Mouse (Mus musculus): ENCODE measurements at regions not wholly inside any gene's neighbourhood (a gene's known extent, or its start where the extent isn't known, plus 50 kb on each side); places are given as distances from the start of the nearest gene placed in this dataset.

DNA sequence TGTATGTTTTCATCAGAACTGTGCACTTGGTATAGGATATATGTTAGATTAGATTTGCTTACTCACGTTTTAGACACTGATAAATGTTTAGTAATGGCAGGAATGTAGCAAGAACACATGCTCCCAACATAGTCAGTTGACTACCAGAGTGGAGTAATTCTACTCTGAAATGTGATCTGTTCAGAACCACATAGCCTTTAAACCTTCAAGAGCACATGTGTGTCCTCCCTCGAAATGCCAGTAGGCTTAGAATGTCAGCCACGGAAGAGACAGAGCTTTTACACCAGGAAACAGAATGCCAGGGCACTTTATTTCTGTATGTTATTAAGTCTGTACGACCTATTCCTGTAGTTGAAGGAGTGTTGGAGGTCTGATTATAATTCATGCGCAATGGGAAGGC lies 51.3 kb upstream of the Cd28 start:
- peaks cover 12% of the 10 kb centered on the region for H3K4me1 ChIP-seq
- ATAC-seq: no peak
- no peaks in the 10 kb centered on the region for H3K27me3 ChIP-seq
- H3K4me3 ChIP-seq: no peak overlapping the region
- H3K27ac ChIP-seq: no peak overlapping the region
- no peak overlapping the region for H3K9ac ChIP-seq
- no peaks in the 10 kb centered on the region for H3K9me3 ChIP-seq (replicated peaks)
- H3K36me3 ChIP-seq (ENCODE audit: poor library complexity, severe bottlenecking): no peaks in the 10 kb centered on the region
- 89% methylated on average over 5 of the region's 5 CpGs for WGBS
- no peak overlapping the region for H3K4me2 ChIP-seq

- Histone ChIP-seq H3K4me1 (no peaks in the 10 kb centered on the region), H3K36me3 (ENCODE audit: poor library complexity, severe bottlenecking) (no peaks in the 10 kb centered on the region), H3K9ac (no peak overlapping the region), H3K4me2 (no peak overlapping the region), H3K27me3 (no peaks in the 10 kb centered on the region), H3K9me3 (replicated peaks) (no peaks in the 10 kb centered on the region), H3K27ac (no peak overlapping the region), H3K4me3 (no peak overlapping the region)
- WGBS: 80% methylated on average over 9 of the region's 9 CpGs
- ATAC-seq: no peak
Measured at GRCm38 (mm10) chr1:60662301-60662986, 54.2 kb upstream of the Cd28 start.

- no peaks in the 10 kb centered on the region for H3K27me3 ChIP-seq
- H3K4me2 ChIP-seq: no peak overlapping the region
- H3K9me3 ChIP-seq (replicated peaks): no peaks in the 10 kb centered on the region
- no peak overlapping the region for H3K27ac ChIP-seq
- H3K4me1 ChIP-seq: no peaks in the 10 kb centered on the region
- no peaks in the 10 kb centered on the region for H3K36me3 ChIP-seq (ENCODE audit: poor library complexity, severe bottlenecking)
- WGBS: 56% methylated on average over 2 of the region's 2 CpGs
- no peak for ATAC-seq
- H3K9ac ChIP-seq: no peak overlapping the region
- no peak overlapping the region for H3K4me3 ChIP-seq
Measured at GRCm38 (mm10) chr1:60661857-60662256, 54.7 kb upstream of the Cd28 start.

DNA sequence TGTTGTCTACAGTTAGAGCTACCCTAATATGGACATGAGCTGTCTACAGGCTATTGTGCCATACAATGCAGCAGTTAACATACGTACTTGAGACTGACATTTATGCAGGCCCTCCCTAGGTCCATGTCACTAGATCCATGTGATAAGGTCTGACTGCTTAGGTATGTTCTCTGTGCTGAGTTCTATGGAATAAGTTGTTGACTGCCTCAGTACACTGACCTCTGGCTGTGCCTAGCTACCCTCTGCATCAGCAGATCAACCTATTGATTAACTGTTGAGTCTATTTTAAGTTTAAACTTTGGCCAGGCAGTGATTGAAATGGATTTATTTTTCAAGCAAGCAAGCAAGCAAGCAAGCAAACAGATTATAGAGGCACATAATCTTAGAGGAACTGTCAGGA lies 57.0 kb upstream of the Cd28 start:
- Histone ChIP-seq H3K4me3 (no peak overlapping the region), H3K9me3 (replicated peaks) (no peaks in the 10 kb centered on the region), H3K27me3 (no peaks in the 10 kb centered on the region), H3K9ac (no peak overlapping the region), H3K27ac (no peak overlapping the region), H3K4me1 (no peaks in the 10 kb centered on the region), H3K36me3 (ENCODE audit: poor library complexity, severe bottlenecking) (no peaks in the 10 kb centered on the region), H3K4me2 (no peak overlapping the region)
- 95% methylated on average over 1 of the region's 1 CpGs for WGBS
- ATAC-seq: no peak

- no peak overlapping the region for H3K9ac ChIP-seq
- no peak for ATAC-seq
- no peaks in the 10 kb centered on the region for H3K9me3 ChIP-seq (replicated peaks)
- no peak overlapping the region for H3K4me3 ChIP-seq
- H3K36me3 ChIP-seq (ENCODE audit: poor library complexity, severe bottlenecking): no peaks in the 10 kb centered on the region
- no peaks in the 10 kb centered on the region for H3K4me1 ChIP-seq
- no peak overlapping the region for H3K4me2 ChIP-seq
- no peaks in the 10 kb centered on the region for H3K27me3 ChIP-seq
- no peak overlapping the region for H3K27ac ChIP-seq
- 91% methylated on average over 2 of the region's 2 CpGs for WGBS
Measured at GRCm38 (mm10) chr1:60659041-60659440, 57.6 kb upstream of the Cd28 start.

DNA sequence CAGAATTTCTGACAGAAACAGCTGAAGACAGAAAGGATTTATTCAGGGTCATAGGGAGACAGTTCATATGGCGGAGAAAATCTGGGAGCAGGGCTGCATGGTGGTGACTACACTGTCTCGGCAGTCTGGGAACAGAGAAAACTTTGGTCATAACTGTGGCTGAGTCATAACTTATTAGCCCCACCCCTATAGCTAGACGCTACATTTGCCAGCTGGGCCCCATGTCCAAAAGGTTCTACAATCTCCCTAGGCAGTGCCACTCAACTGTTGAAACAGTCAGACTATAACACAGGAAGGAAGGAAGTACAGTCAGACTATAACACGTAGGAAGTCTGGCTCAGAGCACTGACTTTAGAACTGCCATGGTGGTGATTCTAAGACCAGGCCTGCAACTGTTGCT lies 58.2 kb upstream of the Cd28 start:
- Histone ChIP-seq H3K9ac (no peak overlapping the region), H3K4me2 (no peak overlapping the region), H3K27me3 (no peaks in the 10 kb centered on the region), H3K4me1 (no peaks in the 10 kb centered on the region), H3K9me3 (replicated peaks) (no peaks in the 10 kb centered on the region), H3K27ac (no peak overlapping the region), H3K36me3 (ENCODE audit: poor library complexity, severe bottlenecking) (no peaks in the 10 kb centered on the region), H3K4me3 (no peak overlapping the region)
- no peak for ATAC-seq
- 89% methylated on average over 4 of the region's 4 CpGs for WGBS

DNA sequence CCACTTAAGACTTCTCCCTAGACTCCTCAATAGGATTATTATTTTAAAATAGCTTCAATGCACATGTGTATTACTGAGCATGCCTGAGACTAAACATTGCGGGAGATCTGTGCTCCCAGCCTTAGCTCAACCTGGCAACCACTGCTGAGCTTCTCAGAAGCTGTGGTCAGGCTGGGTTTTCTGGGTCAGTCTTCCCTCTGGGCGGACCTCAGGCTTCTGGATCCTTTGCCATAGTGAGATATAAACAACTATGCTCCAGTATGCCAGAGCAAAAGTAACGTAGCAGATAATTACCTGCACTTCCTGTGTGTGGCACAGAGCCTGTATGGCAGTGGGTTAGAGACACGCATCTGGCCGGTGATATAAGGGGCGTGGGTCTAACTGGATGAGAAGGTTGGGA lies 59.1 kb upstream of the Cd28 start:
- no peak for ATAC-seq
- WGBS: 90% methylated on average over 6 of the region's 6 CpGs
- Histone ChIP-seq H3K36me3 (ENCODE audit: poor library complexity, severe bottlenecking) (no peaks in the 10 kb centered on the region), H3K9me3 (replicated peaks) (no peaks in the 10 kb centered on the region), H3K9ac (no peak overlapping the region), H3K27ac (no peak overlapping the region), H3K4me3 (no peak overlapping the region), H3K4me2 (no peak overlapping the region), H3K27me3 (no peaks in the 10 kb centered on the region), H3K4me1 (no peaks in the 10 kb centered on the region)

DNA sequence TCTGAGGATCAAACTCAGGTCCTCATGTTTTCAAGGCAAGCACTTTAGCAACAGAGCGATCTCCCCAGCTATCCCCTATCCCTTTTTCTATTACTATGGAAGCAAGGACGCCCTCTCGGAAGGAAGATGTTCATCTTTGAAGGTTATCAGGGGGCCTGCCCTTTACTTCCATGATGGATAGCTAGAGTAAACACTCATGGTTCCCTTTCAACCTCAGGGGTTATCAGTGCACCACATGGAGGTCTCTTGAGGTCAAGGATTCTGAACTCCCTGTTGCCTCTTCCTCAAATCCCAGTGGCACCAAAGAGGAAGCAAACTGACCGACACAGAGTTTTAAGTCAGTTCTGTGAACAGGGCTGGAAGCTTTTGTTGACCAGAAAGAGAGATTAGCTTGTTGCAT lies 59.6 kb upstream of the Cd28 start:
- no peaks in the 10 kb centered on the region for H3K27me3 ChIP-seq
- ATAC-seq: no peak
- no peak overlapping the region for H3K27ac ChIP-seq
- WGBS: 92% methylated on average over 4 of the region's 4 CpGs
- no peaks in the 10 kb centered on the region for H3K36me3 ChIP-seq (ENCODE audit: poor library complexity, severe bottlenecking)
- no peak overlapping the region for H3K4me3 ChIP-seq
- H3K9ac ChIP-seq: no peak overlapping the region
- H3K4me2 ChIP-seq: no peak overlapping the region
- H3K4me1 ChIP-seq: no peaks in the 10 kb centered on the region
- H3K9me3 ChIP-seq (replicated peaks): no peaks in the 10 kb centered on the region

DNA sequence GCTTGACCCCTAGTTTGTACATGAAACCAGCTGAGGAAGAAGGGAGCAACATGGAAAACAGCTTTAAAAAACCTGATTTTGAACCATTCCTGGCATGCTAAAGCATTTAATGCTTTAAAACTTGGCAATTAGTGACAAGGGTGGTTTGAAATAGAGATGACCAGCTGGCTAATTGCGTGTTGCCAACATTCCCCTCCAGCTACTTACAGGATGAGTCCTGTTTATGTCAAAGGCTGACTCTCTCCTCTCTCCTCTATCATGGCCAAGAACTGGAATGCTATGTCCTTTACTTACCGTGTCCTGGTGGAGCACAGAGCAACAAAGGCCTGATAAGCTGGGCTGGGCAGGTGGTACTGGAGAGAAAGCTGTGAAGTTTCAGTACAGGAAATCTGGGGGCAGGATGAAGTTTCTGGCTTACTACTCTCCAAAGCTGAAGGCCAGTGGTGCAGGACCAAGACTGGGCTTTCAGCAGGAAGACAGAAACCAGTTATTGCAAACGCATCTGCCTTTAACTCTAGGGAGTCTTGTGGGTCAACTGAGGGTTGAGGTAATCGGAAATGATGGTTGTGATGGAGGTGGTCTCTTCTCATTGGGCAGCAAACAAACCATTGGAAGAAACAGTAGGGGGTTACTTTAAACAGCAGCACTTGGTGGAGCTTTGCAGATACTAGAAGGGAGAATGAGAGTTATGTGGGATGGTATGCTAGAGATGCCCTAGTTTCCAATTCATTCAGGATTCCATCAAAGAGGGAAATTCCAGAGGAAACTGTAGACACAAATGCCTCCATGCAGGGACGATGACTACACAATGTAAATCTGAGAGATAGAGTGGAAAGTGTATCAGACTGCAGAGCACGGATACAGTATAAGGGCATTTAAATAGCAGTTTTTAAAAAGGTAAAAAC lies 60.7 kb upstream of the Cd28 start:
- no peak overlapping the region for H3K27ac ChIP-seq
- H3K4me1 ChIP-seq: no peaks in the 10 kb centered on the region
- H3K4me2 ChIP-seq: no peak overlapping the region
- no peaks in the 10 kb centered on the region for H3K36me3 ChIP-seq (ENCODE audit: poor library complexity, severe bottlenecking)
- 87% methylated on average over 6 of the region's 6 CpGs for WGBS
- no peaks in the 10 kb centered on the region for H3K9me3 ChIP-seq (replicated peaks)
- H3K27me3 ChIP-seq: no peaks in the 10 kb centered on the region
- no peak overlapping the region for H3K4me3 ChIP-seq
- H3K9ac ChIP-seq: no peak overlapping the region
- ATAC-seq: no peak

DNA sequence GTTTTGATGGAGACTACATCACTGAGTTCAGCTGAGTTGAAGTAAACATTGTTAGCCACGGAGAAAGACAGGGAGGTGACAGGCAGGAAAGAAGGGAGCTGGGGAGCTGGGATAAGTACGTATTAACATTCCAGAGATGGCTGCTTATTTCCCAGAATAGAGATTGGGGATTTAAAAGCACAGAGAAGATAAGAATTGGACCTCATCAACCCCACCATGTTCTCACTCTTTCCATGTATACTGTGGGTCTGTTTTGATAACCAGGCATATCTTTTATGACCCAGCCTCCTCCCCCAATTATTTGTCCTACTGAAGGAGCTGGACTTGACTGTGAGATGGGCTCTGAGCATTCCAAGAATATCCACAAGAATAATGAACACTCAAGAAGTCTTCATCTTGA lies 61.4 kb upstream of the Cd28 start:
- Histone ChIP-seq H3K4me3 (no peak overlapping the region), H3K36me3 (ENCODE audit: poor library complexity, severe bottlenecking) (no peaks in the 10 kb centered on the region), H3K4me1 (no peaks in the 10 kb centered on the region), H3K27ac (no peak overlapping the region), H3K9ac (no peak overlapping the region), H3K9me3 (replicated peaks) (no peaks in the 10 kb centered on the region), H3K4me2 (no peak overlapping the region), H3K27me3 (no peaks in the 10 kb centered on the region)
- WGBS: 63% methylated on average over 2 of the region's 2 CpGs
- no peak for ATAC-seq

- H3K9ac ChIP-seq: no peak overlapping the region
- H3K27ac ChIP-seq: no peak overlapping the region
- H3K36me3 ChIP-seq (ENCODE audit: poor library complexity, severe bottlenecking): no peaks in the 10 kb centered on the region
- ATAC-seq: no peak
- 91% methylated on average over 4 of the region's 4 CpGs for WGBS
- H3K9me3 ChIP-seq (replicated peaks): no peaks in the 10 kb centered on the region
- H3K4me1 ChIP-seq: peaks cover 5% of the 10 kb centered on the region
- no peaks in the 10 kb centered on the region for H3K27me3 ChIP-seq
- H3K4me2 ChIP-seq: no peak overlapping the region
- no peak overlapping the region for H3K4me3 ChIP-seq
Measured at GRCm38 (mm10) chr1:60652570-60653011, 64.0 kb upstream of the Cd28 start.

GRCm38 (mm10) chr1:60650158-60650557 lies 66.4 kb upstream of the Cd28 start:
- no peak for ATAC-seq
- Histone ChIP-seq H3K27ac (peak overlapping the region; percentile 74), H3K4me3 (no peak overlapping the region), H3K36me3 (ENCODE audit: poor library complexity, severe bottlenecking) (no peaks in the 10 kb centered on the region), H3K4me1 (peaks cover 17% of the 10 kb centered on the region), H3K9ac (no peak overlapping the region), H3K4me2 (no peak overlapping the region), H3K9me3 (replicated peaks) (no peaks in the 10 kb centered on the region), H3K27me3 (no peaks in the 10 kb centered on the region)
- WGBS: 88% methylated on average over 3 of the region's 3 CpGs
